Mouse (Mus musculus) lung, postnatal 0 days (tissue): ENCODE measurements around the gene Fzd9.

Experiments
- CTCF ChIP-seq: IDR thresholded peaks from 2 replicates; pipeline ENCODE4 v1.5.1; 2016; ENCODE audit warnings: antibody characterized with exemption, mild to moderate bottlenecking
- EP300 ChIP-seq: IDR thresholded peaks from 2 replicates; pipeline ENCODE4 v1.6.1; 2016; ENCODE audit warnings: antibody characterized with exemption, mild to moderate bottlenecking, control low read depth

DNA sequence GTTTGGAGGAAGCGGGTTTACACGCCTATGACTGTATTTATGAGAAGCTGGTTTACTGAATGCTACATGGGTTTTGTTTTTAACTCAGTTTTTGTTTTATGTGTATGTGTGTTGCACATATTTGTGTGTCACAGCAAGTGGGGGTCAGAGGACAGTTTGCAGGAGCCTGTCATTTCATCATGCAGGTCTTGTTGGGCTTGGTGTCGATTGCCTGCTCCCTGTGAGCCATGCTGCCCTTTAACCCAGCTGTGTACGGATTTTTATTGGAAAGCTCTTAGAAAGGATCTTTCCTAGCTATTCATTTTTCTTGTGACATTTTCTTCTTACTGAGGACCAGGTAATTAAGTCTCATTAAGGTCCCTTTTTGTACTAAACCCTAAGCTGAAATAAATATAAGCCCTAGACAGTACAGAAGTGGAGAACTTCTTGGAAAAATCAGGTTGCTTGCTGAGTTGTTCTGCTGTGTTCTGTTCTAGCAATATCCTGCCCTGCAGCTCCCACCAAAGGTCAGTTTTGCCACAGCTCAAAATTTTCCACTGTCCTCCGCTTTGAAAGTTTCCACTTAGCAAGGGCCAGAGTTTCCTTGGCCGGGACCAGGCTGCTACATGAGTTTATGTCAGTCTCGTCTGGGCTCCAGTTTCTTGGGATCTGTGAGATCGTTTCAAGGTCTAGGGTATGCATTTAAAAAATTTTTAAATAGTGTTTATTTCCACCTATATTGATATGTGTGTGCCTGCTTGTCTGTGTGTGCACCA is 17.7 kb downstream of the Fzd9 start:
- TF ChIP-seq CTCF: no peak
- TF ChIP-seq EP300: no peak
